ENCODE assay signal across 7 mouse cellular contexts in the genomic region with DNA sequence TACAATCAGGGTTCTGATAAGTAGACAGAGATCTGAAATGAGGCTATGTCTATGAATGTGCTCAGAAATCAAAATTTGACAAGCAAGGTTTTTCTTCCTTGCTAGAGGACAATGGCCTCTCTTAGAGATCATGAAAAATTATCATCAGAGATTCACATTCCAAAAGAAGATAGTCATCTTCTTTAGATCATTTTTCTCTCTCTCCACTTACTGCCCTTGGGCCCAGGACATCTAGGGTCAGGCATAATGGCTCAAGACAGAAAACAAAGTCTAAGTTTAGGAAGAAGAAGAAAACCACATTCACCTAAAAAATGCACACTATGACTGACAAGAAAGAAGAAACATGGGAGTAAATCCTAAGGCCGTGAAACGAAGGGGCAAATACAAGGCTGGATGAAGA.
"Had no signal": no experiment of that assay in that cellular context is flagged by ENCODE, and none has a peak within 500 bp of the region (broad histone marks: within the 10 kb centered on the region; RNA-seq: fewer than 3 reads in every experiment).

No protein-coding gene starts in this region.

- DNase-seq: right cerebral cortex, adult 18-20 months; right cerebral cortex, postnatal 14 days; right cerebral cortex, postnatal 25 days; right cerebral cortex, postnatal 4 days; spleen, adult 18-20 months; thymus, adult 18-20 months; thymus, postnatal 25 days had no signal
